Mouse (Mus musculus) myocyte (in vitro differentiated cells): ENCODE measurements at regions not wholly inside any gene's neighbourhood (a gene's known extent, or its start where the extent isn't known, plus 50 kb on each side); places are given as distances from the start of the nearest gene placed in this dataset.

ENCODE experiments used
- POLR2A ChIP-seq: IDR thresholded peaks from one replicate; pipeline ENCODE4 v1.6.1; 2011; ENCODE audit warnings: low read depth, mild to moderate bottlenecking, control low read depth, moderate library complexity; ENCODE audit not compliant: insufficient read length
- TCF12 ChIP-seq: IDR thresholded peaks from one replicate; pipeline ENCODE4 v1.6.1; 2011; ENCODE audit warnings: mild to moderate bottlenecking, control low read depth; ENCODE audit not compliant: poor library complexity, insufficient read depth, severe bottlenecking
- TCF3 ChIP-seq: IDR thresholded peaks from one replicate; pipeline ENCODE4 v1.6.1; 2011; ENCODE audit warnings: low read depth, control low read depth; ENCODE audit not compliant: insufficient read length
- USF1 ChIP-seq: IDR thresholded peaks from one replicate; pipeline ENCODE4 v1.6.1; 2011; ENCODE audit warnings: low read depth, mild to moderate bottlenecking, control low read depth, moderate library complexity

GRCm38 (mm10) chr2:108033328-108034182 is 743.1 kb downstream of the Kcna4 start:
- TF ChIP-seq POLR2A (no peak), TCF3 (no peak), USF1 (no peak), TCF12 (no peak)
